Mouse (Mus musculus): Measurements from ENCODE around the gene Kif12. TPM values are rescaled to one million over a fixed set of nuclear protein-coding genes. Genes with fewer than 3 reads are reported as not detected.

Kif12 gene
- polyA plus RNA-seq, 1 experiment from 2014 or later: 61.9 TPM

- H3K4me3 ChIP-seq (ENCODE audit: low read depth, low read length): no peak overlapping the region
- 53% methylated on average over 5 of the region's 5 CpGs for WGBS
- peak overlapping the region; percentile 84 for H3K27ac ChIP-seq (ENCODE audit: low read depth, low read length)
- H3K9me3 ChIP-seq (ENCODE audit: control insufficient read depth): no peaks in the 10 kb centered on the region
- no peak for TF ChIP-seq CTCF (IDR thresholded peaks at IDR 0.05; ENCODE audit: low read depth)
- 0 out of 2 replicates have a peak overlapping the region, but pooled peaks have one; percentile 3 for H3K4me2 ChIP-seq (replicated peaks; ENCODE audit: low read depth)
- no peak overlapping the region for H3K9ac ChIP-seq (ENCODE audit: low read depth, low read length)
- H3K27me3 ChIP-seq (replicated peaks; ENCODE audit: control insufficient read depth, insufficient read depth, low read length): no peaks in the 10 kb centered on the region
- peaks cover 9% of the 10 kb centered on the region; the same call in 1 of the 2 replicates for H3K36me3 ChIP-seq (ENCODE audit: control insufficient read depth, insufficient read depth)
- ATAC-seq: peak; percentile 87
- H3K4me1 ChIP-seq (replicated peaks; ENCODE audit: control insufficient read depth, insufficient read depth, low read length): peaks cover 9% of the 10 kb centered on the region; the same call in 1 of the 2 replicates
Measured at GRCm38 (mm10) chr4:63166323-63166722, 5.6 kb downstream of the Kif12 start.

GRCm38 (mm10) chr4:63165636-63166035, 6.3 kb downstream of the Kif12 start:
- peaks cover 9% of the 10 kb centered on the region; the same call in 1 of the 2 replicates for H3K4me1 ChIP-seq (replicated peaks; ENCODE audit: control insufficient read depth, insufficient read depth, low read length)
- 52% methylated on average over 4 of the region's 4 CpGs for WGBS
- peak overlapping the region; percentile 84 for H3K27ac ChIP-seq (ENCODE audit: low read depth, low read length)
- no peak overlapping the region for H3K4me3 ChIP-seq (ENCODE audit: low read depth, low read length)
- TF ChIP-seq CTCF (IDR thresholded peaks at IDR 0.05; ENCODE audit: low read depth): no peak
- no peak overlapping the region for H3K9ac ChIP-seq (ENCODE audit: low read depth, low read length)
- H3K4me2 ChIP-seq (replicated peaks; ENCODE audit: low read depth): peak overlapping the region; percentile 3; the same call in 1 of the 2 replicates
- H3K9me3 ChIP-seq (ENCODE audit: control insufficient read depth): no peaks in the 10 kb centered on the region
- ATAC-seq: peak; percentile 39; the same call in 1 of the 2 replicates
- H3K27me3 ChIP-seq (replicated peaks; ENCODE audit: control insufficient read depth, insufficient read depth, low read length): no peaks in the 10 kb centered on the region
- H3K36me3 ChIP-seq (ENCODE audit: control insufficient read depth, insufficient read depth): peaks cover 9% of the 10 kb centered on the region; the same call in 1 of the 2 replicates

- WGBS: 9% methylated on average over 5 of the region's 5 CpGs
- ATAC-seq: peak; percentile 73
- Histone ChIP-seq H3K27ac (ENCODE audit: low read depth, low read length) (peak overlapping the region; percentile 10), H3K4me2 (replicated peaks; ENCODE audit: low read depth) (no peak overlapping the region), H3K4me3 (ENCODE audit: low read depth, low read length) (no peak overlapping the region), H3K4me1 (replicated peaks; ENCODE audit: control insufficient read depth, insufficient read depth, low read length) (peaks cover 8% of the 10 kb centered on the region; the same call in 1 of the 2 replicates), H3K36me3 (ENCODE audit: control insufficient read depth, insufficient read depth) (no peaks in the 10 kb centered on the region), H3K9me3 (ENCODE audit: control insufficient read depth) (no peaks in the 10 kb centered on the region), H3K27me3 (replicated peaks; ENCODE audit: control insufficient read depth, insufficient read depth, low read length) (no peaks in the 10 kb centered on the region), H3K9ac (ENCODE audit: low read depth, low read length) (no peak overlapping the region)
- TF ChIP-seq CTCF (IDR thresholded peaks at IDR 0.05; ENCODE audit: low read depth): peak; percentile 99
Measured at GRCm38 (mm10) chr4:63158961-63159592, 12.9 kb downstream of the Kif12 start.

GRCm38 (mm10) chr4:63158192-63158591, 13.7 kb downstream of the Kif12 start:
- Histone ChIP-seq H3K36me3 (ENCODE audit: control insufficient read depth, insufficient read depth) (no peaks in the 10 kb centered on the region), H3K4me1 (replicated peaks; ENCODE audit: control insufficient read depth, insufficient read depth, low read length) (peaks cover 8% of the 10 kb centered on the region; the same call in 1 of the 2 replicates), H3K9me3 (ENCODE audit: control insufficient read depth) (no peaks in the 10 kb centered on the region), H3K27me3 (replicated peaks; ENCODE audit: control insufficient read depth, insufficient read depth, low read length) (no peaks in the 10 kb centered on the region), H3K4me3 (ENCODE audit: low read depth, low read length) (no peak overlapping the region), H3K27ac (ENCODE audit: low read depth, low read length) (no peak overlapping the region), H3K4me2 (replicated peaks; ENCODE audit: low read depth) (no peak overlapping the region), H3K9ac (ENCODE audit: low read depth, low read length) (no peak overlapping the region)
- 76% methylated on average over 7 of the region's 7 CpGs for WGBS
- TF ChIP-seq CTCF (IDR thresholded peaks at IDR 0.05; ENCODE audit: low read depth): no peak
- no peak for ATAC-seq

- Histone ChIP-seq H3K27me3 (replicated peaks; ENCODE audit: control insufficient read depth, insufficient read depth, low read length) (no peaks in the 10 kb centered on the region), H3K27ac (ENCODE audit: low read depth, low read length) (peak overlapping the region; percentile 9), H3K4me1 (replicated peaks; ENCODE audit: control insufficient read depth, insufficient read depth, low read length) (peaks cover 8% of the 10 kb centered on the region; the same call in 1 of the 2 replicates), H3K36me3 (ENCODE audit: control insufficient read depth, insufficient read depth) (no peaks in the 10 kb centered on the region), H3K9me3 (ENCODE audit: control insufficient read depth) (no peaks in the 10 kb centered on the region), H3K4me2 (replicated peaks; ENCODE audit: low read depth) (no peak overlapping the region), H3K9ac (ENCODE audit: low read depth, low read length) (no peak overlapping the region), H3K4me3 (ENCODE audit: low read depth, low read length) (no peak overlapping the region)
- peak; percentile 84 for ATAC-seq
- TF ChIP-seq CTCF (IDR thresholded peaks at IDR 0.05; ENCODE audit: low read depth): no peak
- 30% methylated on average over 8 of the region's 8 CpGs for WGBS
Measured at GRCm38 (mm10) chr4:63156726-63157634, 15.0 kb downstream of the Kif12 start.

GRCm38 (mm10) chr4:63155596-63155995, 16.3 kb downstream of the Kif12 start:
- Histone ChIP-seq H3K27me3 (replicated peaks; ENCODE audit: control insufficient read depth, insufficient read depth, low read length) (no peaks in the 10 kb centered on the region), H3K9ac (ENCODE audit: low read depth, low read length) (no peak overlapping the region), H3K4me2 (replicated peaks; ENCODE audit: low read depth) (no peak overlapping the region), H3K4me1 (replicated peaks; ENCODE audit: control insufficient read depth, insufficient read depth, low read length) (peaks cover 8% of the 10 kb centered on the region; the same call in 1 of the 2 replicates), H3K27ac (ENCODE audit: low read depth, low read length) (no peak overlapping the region), H3K4me3 (ENCODE audit: low read depth, low read length) (no peak overlapping the region), H3K36me3 (ENCODE audit: control insufficient read depth, insufficient read depth) (no peaks in the 10 kb centered on the region), H3K9me3 (ENCODE audit: control insufficient read depth) (no peaks in the 10 kb centered on the region)
- TF ChIP-seq CTCF (IDR thresholded peaks at IDR 0.05; ENCODE audit: low read depth): no peak
- WGBS: 67% methylated on average over 2 of the region's 2 CpGs
- ATAC-seq: no peak
